Mouse (Mus musculus) intestine, embryonic 15.5 days (tissue): ENCODE results near the gene Rassf9. TPM values are rescaled to one million over a fixed set of nuclear protein-coding genes. Genes with fewer than 3 reads are reported as not detected.
A peak's percentile ranks its signal among the peaks of the same experiment; 100 is the strongest.

Source experiments
- ATAC-seq: fragments of 200-750 bp; cut with Nextera tagmentation; 2 replicates; pipeline ENCODE4 v1.8.0; 2017; ENCODE audit warnings: moderate TSS enrichment, moderate library complexity
- H3K27ac ChIP-seq: fragments of 300-500 bp; sonication (generic); 2 replicates; pipeline ENCODE4 v1.5.1; 2015; ENCODE audit warnings: mild to moderate bottlenecking, inconsistent platforms
- H3K27me3 ChIP-seq: fragments of 300-500 bp; sonication (generic); replicated peaks from 2 replicates; pipeline ENCODE4 v1.6.1; 2015; ENCODE audit warnings: inconsistent platforms
- H3K36me3 ChIP-seq: fragments of 300-500 bp; sonication (generic); 2 replicates; pipeline ENCODE4 v1.6.1; 2015; ENCODE audit warnings: inconsistent platforms
- H3K4me1 ChIP-seq: fragments of 300-500 bp; sonication (generic); replicated peaks from 2 replicates; pipeline ENCODE4 v1.6.1; 2015; ENCODE audit warnings: inconsistent platforms
- H3K4me2 ChIP-seq: fragments of 300-500 bp; sonication (generic); replicated peaks from 2 replicates; pipeline ENCODE4 v1.6.1; 2015; ENCODE audit warnings: mild to moderate bottlenecking, inconsistent platforms
- H3K4me3 ChIP-seq: fragments of 300-500 bp; sonication (generic); replicated peaks from 2 replicates; pipeline ENCODE4 v1.5.1; 2015; ENCODE audit warnings: inconsistent platforms
- H3K9ac ChIP-seq: fragments of 300-500 bp; sonication (generic); 2 replicates; pipeline ENCODE4 v1.6.1; 2015; ENCODE audit warnings: inconsistent platforms
- H3K9me3 ChIP-seq: fragments of 300-500 bp; sonication (generic); 2 replicates; pipeline ENCODE4 v1.6.1; 2016; ENCODE audit warnings: inconsistent platforms
- WGBS: fragments of 180-500 bp; shearing (Covaris S2); methylation state at CpG from one replicate; pipeline ENCODE4 v1.1.7; 2015; 5-methylcytosine and 5-hydroxymethylcytosine counted together
- polyA plus RNA-seq: library from polyadenylated mRNA; unstranded; fragments of >200 nt; fragmentation: Nextera tagmentation; extraction: Ambion mirVana; gene quantifications from 2 replicates; pipeline ENCODE4 v1.2.1, GENCODE M21; 2015

Rassf9 gene
- 2.3 and 2.8 TPM in 2 replicates for polyA plus RNA-seq

GRCm38 (mm10) chr10:102511807-102512461 lies at the start of gene Rassf9:
Gene Rassf9 (plus strand): TSS chr10:102512222.
- Histone ChIP-seq H3K9ac (no peak within 1 kb of the TSS), H3K9me3 (no peaks in the 10 kb centered on the region), H3K27ac (peak within 1 kb of the TSS; percentile 61), H3K4me2 (peak within 1 kb of the TSS; percentile 46), H3K27me3 (no peaks in the 10 kb centered on the region), H3K4me3 (peak within 1 kb of the TSS; percentile 21; the same call in 1 of the 2 replicates), H3K4me1 (no peaks in the 10 kb centered on the region), H3K36me3 (no peaks in the 10 kb centered on the region)
- 7% methylated on average over 5 of the region's 5 CpGs for WGBS
- peak; percentile 89 for ATAC-seq

DNA sequence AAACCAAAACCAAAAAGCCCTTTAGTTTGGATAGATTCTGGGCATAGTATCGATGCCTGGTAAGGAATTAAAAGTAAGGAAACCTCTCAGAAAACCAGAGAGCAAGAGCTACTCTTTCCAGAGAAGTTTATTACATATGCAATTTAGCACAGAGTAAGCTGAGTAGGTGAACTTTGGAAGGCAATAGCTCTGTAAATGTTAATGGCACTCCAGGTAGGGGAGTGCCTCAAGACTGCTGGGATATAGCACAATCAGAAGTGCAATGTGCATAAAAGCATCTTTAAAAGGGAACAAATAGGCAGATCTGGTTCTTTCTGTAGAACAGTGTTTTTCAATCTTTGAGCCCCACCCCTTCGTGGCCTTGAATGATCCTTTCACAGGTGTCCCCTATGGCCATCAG lies 42.6 kb upstream of the Rassf9 start:
- WGBS: 80% methylated on average over 2 of the region's 2 CpGs
- Histone ChIP-seq H3K27me3 (no peaks in the 10 kb centered on the region), H3K9me3 (no peaks in the 10 kb centered on the region), H3K4me2 (no peak overlapping the region), H3K9ac (no peak overlapping the region), H3K36me3 (no peaks in the 10 kb centered on the region), H3K4me1 (no peaks in the 10 kb centered on the region), H3K27ac (no peak overlapping the region), H3K4me3 (no peak overlapping the region)
- ATAC-seq: peak; percentile 93

GRCm38 (mm10) chr10:102490386-102490785 lies 21.6 kb upstream of the Rassf9 start, which contains the start of gene Nts:
Gene Nts (minus strand): TSS chr10:102490486.
- no peak within 1 kb of the TSS for H3K4me3 ChIP-seq
- ATAC-seq: no peak
- H3K4me2 ChIP-seq: no peak within 1 kb of the TSS
- 26% methylated on average over 3 of the region's 3 CpGs for WGBS
- no peaks in the 10 kb centered on the region for H3K9me3 ChIP-seq
- no peak within 1 kb of the TSS for H3K9ac ChIP-seq
- H3K36me3 ChIP-seq: no peaks in the 10 kb centered on the region
- H3K4me1 ChIP-seq: no peaks in the 10 kb centered on the region
- no peak within 1 kb of the TSS for H3K27ac ChIP-seq
- no peaks in the 10 kb centered on the region for H3K27me3 ChIP-seq

DNA sequence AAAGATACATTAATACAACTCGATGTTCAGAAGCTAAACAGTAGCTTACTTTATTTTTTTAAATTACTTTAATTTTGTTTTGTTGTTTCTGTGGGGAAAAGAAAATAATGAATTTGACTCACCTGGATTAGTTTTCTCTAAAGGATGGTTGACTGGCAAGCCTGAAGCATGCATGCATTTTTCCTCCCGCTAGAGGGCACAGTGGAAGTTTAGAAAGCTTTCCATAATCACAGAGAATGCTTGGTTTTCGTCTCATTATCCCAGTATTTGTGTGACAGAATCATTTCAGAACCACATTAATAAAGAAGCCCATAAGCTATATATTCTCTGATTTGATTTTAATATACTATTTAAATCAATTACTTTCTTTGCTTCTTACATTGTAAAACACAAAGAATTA lies 20.2 kb upstream of the Rassf9 start:
- H3K9ac ChIP-seq: no peak overlapping the region
- H3K4me3 ChIP-seq: no peak overlapping the region
- no peaks in the 10 kb centered on the region for H3K9me3 ChIP-seq

DNA sequence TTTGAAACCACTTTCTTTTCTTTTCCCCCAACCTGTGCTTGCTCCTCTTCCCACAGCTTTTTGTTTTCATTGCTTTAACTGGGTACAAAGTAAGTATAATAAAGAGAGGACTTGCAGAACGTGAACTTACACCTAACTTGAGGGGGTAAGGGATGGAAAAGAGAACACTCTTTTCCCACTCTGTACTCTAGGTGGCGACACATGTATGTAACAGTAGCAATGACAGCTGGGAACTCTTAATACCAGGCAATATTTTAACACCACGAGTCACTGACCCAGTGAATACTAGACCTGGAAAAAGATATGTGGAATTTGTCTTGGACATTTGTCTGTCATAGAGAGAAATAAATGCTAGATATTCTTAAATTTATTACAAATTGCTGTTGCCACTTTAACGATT lies 13.3 kb upstream of the Rassf9 start:
- 0 out of 2 replicates have a peak, but pooled peaks have one; percentile 49 for ATAC-seq
- H3K9ac ChIP-seq: no peak overlapping the region
- no peak overlapping the region for H3K4me2 ChIP-seq
- no peaks in the 10 kb centered on the region for H3K36me3 ChIP-seq
- H3K27me3 ChIP-seq: no peaks in the 10 kb centered on the region
- no peak overlapping the region for H3K27ac ChIP-seq
- no peak overlapping the region for H3K4me3 ChIP-seq
- H3K4me1 ChIP-seq: no peaks in the 10 kb centered on the region
- no peaks in the 10 kb centered on the region for H3K9me3 ChIP-seq
- WGBS: 27% methylated on average over 4 of the region's 4 CpGs

More for the DNA sequence above, 20.2 kb upstream of the Rassf9 start:
- no peaks in the 10 kb centered on the region for H3K27me3 ChIP-seq
- no peak overlapping the region for H3K27ac ChIP-seq
- no peaks in the 10 kb centered on the region for H3K4me1 ChIP-seq
- WGBS: 6% methylated on average over 3 of the region's 3 CpGs
- no peak overlapping the region for H3K4me2 ChIP-seq
- no peaks in the 10 kb centered on the region for H3K36me3 ChIP-seq
- ATAC-seq: no peak

- Histone ChIP-seq H3K9me3 (no peaks in the 10 kb centered on the region), H3K27ac (no peak overlapping the region), H3K27me3 (no peaks in the 10 kb centered on the region), H3K4me1 (no peaks in the 10 kb centered on the region), H3K36me3 (no peaks in the 10 kb centered on the region), H3K9ac (no peak overlapping the region), H3K4me3 (no peak overlapping the region), H3K4me2 (no peak overlapping the region)
- WGBS: 60% methylated on average over 4 of the region's 4 CpGs
- no peak for ATAC-seq
These were observed 4.6 kb upstream of the Rassf9 start for GRCm38 (mm10) chr10:102507386-102507785.

DNA sequence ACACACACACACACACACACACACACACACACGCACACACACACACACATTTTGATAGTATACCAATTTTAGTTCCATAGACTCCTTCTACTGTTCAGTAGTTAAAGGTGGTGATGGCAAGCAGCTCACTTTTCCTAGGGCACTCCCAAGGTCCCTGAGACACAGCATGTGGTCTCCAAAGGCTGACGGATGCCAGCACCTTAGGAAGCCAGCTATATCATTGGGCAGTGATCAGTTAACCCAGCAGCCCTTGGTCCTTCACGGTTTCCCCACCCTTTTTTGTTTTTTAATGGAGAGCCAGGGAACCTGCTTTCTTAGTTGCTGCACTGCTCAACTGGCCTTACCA lies 588 bp upstream of the Rassf9 start:
- no peaks in the 10 kb centered on the region for H3K4me1 ChIP-seq
- no peak; the same call in 1 of the 2 replicates for ATAC-seq
- H3K4me3 ChIP-seq: no peak overlapping the region
- H3K9me3 ChIP-seq: no peaks in the 10 kb centered on the region
- H3K27ac ChIP-seq: peak overlapping the region; percentile 32; the same call in 1 of the 2 replicates
- no peak overlapping the region for H3K9ac ChIP-seq
- H3K36me3 ChIP-seq: no peaks in the 10 kb centered on the region
- no peaks in the 10 kb centered on the region for H3K27me3 ChIP-seq
- H3K4me2 ChIP-seq: peak overlapping the region; percentile 46
- 43% methylated on average over 3 of the region's 3 CpGs for WGBS

- Histone ChIP-seq H3K4me1 (no peaks in the 10 kb centered on the region), H3K27me3 (no peaks in the 10 kb centered on the region), H3K9ac (no peak overlapping the region), H3K9me3 (no peaks in the 10 kb centered on the region), H3K4me2 (no peak overlapping the region), H3K4me3 (no peak overlapping the region), H3K36me3 (no peaks in the 10 kb centered on the region), H3K27ac (no peak overlapping the region)
- ATAC-seq: no peak
- 5% methylated on average over 1 of the region's 1 CpGs for WGBS
These were observed 2.1 kb downstream of the Rassf9 start for GRCm38 (mm10) chr10:102514159-102514558.

GRCm38 (mm10) chr10:102527901-102528300 lies 15.9 kb downstream of the Rassf9 start:
- H3K9me3 ChIP-seq: no peaks in the 10 kb centered on the region
- no peaks in the 10 kb centered on the region for H3K36me3 ChIP-seq
- H3K9ac ChIP-seq: no peak overlapping the region
- H3K27me3 ChIP-seq: no peaks in the 10 kb centered on the region
- H3K4me2 ChIP-seq: no peak overlapping the region
- WGBS: 24% methylated on average over 3 of the region's 3 CpGs
- no peak overlapping the region for H3K27ac ChIP-seq
- H3K4me3 ChIP-seq: no peak overlapping the region
- peak; percentile 55; the same call in 1 of the 2 replicates for ATAC-seq
- H3K4me1 ChIP-seq: no peaks in the 10 kb centered on the region

DNA sequence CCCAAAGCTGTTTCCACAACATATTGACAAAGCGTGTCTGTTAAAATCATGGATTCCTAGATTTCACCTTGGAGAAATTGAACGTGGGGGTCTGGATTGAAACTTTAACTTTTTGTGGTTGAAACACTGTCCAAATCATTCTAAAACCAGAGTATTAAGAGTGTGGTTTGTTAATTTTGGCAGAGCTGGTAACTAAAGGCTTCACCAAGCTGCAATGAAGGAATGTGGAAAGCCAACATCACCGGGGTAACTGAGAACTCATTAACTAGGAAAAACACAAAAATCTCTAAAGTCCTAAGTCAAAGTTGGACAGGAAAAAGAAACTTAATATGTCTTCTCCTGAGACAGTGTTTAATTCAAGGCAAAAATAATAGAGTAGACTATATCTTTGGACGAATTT lies 41.9 kb downstream of the Rassf9 start:
- WGBS: 60% methylated on average over 4 of the region's 4 CpGs
- Histone ChIP-seq H3K4me1 (no peaks in the 10 kb centered on the region), H3K4me3 (no peak overlapping the region), H3K36me3 (no peaks in the 10 kb centered on the region), H3K27me3 (no peaks in the 10 kb centered on the region), H3K9ac (no peak overlapping the region), H3K4me2 (no peak overlapping the region), H3K27ac (no peak overlapping the region), H3K9me3 (no peaks in the 10 kb centered on the region)
- no peak for ATAC-seq

- ATAC-seq: no peak
- Histone ChIP-seq H3K4me1 (no peaks in the 10 kb centered on the region), H3K27ac (no peak overlapping the region), H3K27me3 (no peaks in the 10 kb centered on the region), H3K9me3 (no peaks in the 10 kb centered on the region), H3K36me3 (no peaks in the 10 kb centered on the region), H3K9ac (no peak overlapping the region), H3K4me3 (no peak overlapping the region), H3K4me2 (no peak overlapping the region)
- WGBS: 70% methylated on average over 1 of the region's 1 CpGs
These were observed 50.5 kb downstream of the Rassf9 start for GRCm38 (mm10) chr10:102562488-102562887.

- Histone ChIP-seq H3K4me2 (no peak overlapping the region), H3K27ac (no peak overlapping the region), H3K9ac (no peak overlapping the region), H3K9me3 (no peaks in the 10 kb centered on the region), H3K36me3 (no peaks in the 10 kb centered on the region), H3K4me3 (no peak overlapping the region), H3K27me3 (no peaks in the 10 kb centered on the region), H3K4me1 (no peaks in the 10 kb centered on the region)
- WGBS: 89% methylated on average over 3 of the region's 3 CpGs
- ATAC-seq: no peak
These were observed 65.9 kb downstream of the Rassf9 start for GRCm38 (mm10) chr10:102577970-102578369.

DNA sequence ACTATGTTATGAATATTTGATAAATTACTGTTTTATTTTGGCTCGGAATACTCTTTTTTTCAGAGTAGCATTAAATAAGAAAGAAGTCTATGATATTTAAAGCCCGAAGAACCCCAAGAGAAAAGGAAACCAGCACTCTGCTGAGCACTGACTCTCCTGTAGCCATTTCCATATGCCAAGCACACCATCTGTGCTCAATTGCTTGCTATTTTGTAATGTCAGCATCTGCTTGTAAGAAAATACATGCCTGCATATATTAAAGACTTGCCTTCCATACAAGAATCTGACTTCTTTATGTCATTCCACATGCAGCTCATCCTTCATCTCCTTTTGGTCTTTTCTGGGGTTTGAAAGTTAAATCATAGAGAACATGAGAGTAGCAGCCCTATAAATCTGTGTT lies 82.3 kb downstream of the Rassf9 start:
- H3K9ac ChIP-seq: no peak overlapping the region
- WGBS: 75% methylated on average over 2 of the region's 2 CpGs
- no peaks in the 10 kb centered on the region for H3K9me3 ChIP-seq
- H3K27me3 ChIP-seq: no peaks in the 10 kb centered on the region
- H3K36me3 ChIP-seq: no peaks in the 10 kb centered on the region
- H3K4me3 ChIP-seq: no peak overlapping the region
- no peak overlapping the region for H3K4me2 ChIP-seq
- no peak for ATAC-seq
- no peak overlapping the region for H3K27ac ChIP-seq
- H3K4me1 ChIP-seq: no peaks in the 10 kb centered on the region
